Mouse (Mus musculus): ENCODE measurements around the gene Nfasc. TPM values are rescaled to one million over a fixed set of nuclear protein-coding genes. Genes with fewer than 3 reads are reported as not detected.

Nfasc gene
- polyA plus RNA-seq, 1 experiment from 2014 or later, result 0.02 TPM

DNA sequence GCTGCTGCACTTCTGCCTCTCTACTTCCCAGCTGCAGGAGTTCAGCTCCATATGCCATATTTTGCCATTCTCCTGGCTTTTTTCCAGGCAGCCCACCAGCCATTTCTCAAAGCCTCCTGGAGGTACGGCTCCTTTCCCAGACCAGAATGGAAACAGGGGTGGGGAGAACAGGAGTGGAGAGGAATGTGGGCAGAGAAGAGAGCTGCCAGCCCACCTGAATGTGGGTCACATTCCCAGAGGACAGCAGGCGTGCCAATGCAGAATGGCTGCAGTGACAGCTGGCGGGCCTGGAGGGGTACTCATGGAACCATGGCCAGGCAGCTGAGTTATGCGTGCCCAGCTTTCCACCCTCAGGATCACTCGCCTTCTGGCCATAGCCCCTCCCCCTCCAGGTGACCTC, 32.2 kb downstream of the Nfasc start:
- H3K27ac ChIP-seq (ENCODE audit: low read length), result no peak overlapping the region
- H3K4me2 ChIP-seq (ENCODE audit: low read depth, low read length), result no peak overlapping the region
- no peaks in the 10 kb centered on the region for H3K27me3 ChIP-seq (ENCODE audit: control insufficient read depth, insufficient read depth, low read depth, low read length)
- H3K4me3 ChIP-seq (ENCODE audit: low read depth, low read length), result no peak overlapping the region
- no peak overlapping the region for H3K9ac ChIP-seq (ENCODE audit: low read depth, low read length)
- no peaks in the 10 kb centered on the region for H3K9me3 ChIP-seq (replicated peaks; ENCODE audit: control insufficient read depth, low read length)
- H3K36me3 ChIP-seq (ENCODE audit: control insufficient read depth, insufficient read depth), result no peaks in the 10 kb centered on the region
- no peak for ATAC-seq (ENCODE audit: low read depth)
- 45% methylated on average over 5 of the region's 5 CpGs for WGBS (ENCODE audit: insufficient replicate concordance)
- H3K4me1 ChIP-seq (ENCODE audit: control insufficient read depth, low read depth, low read length), result no peaks in the 10 kb centered on the region

GRCm38 (mm10) chr1:132707301-132707700, 34.3 kb downstream of the Nfasc start:
- ATAC-seq (ENCODE audit: low read depth), result no peak
- H3K27me3 ChIP-seq (ENCODE audit: control insufficient read depth, insufficient read depth, low read depth, low read length), result no peaks in the 10 kb centered on the region; the same call in 1 of the 2 replicates
- WGBS (ENCODE audit: insufficient replicate concordance), result 50% methylated on average over 8 of the region's 8 CpGs
- no peaks in the 10 kb centered on the region for H3K36me3 ChIP-seq (ENCODE audit: control insufficient read depth, insufficient read depth)
- H3K9me3 ChIP-seq (replicated peaks; ENCODE audit: control insufficient read depth, low read length), result no peaks in the 10 kb centered on the region
- H3K9ac ChIP-seq (ENCODE audit: low read depth, low read length), result no peak overlapping the region
- no peak overlapping the region for H3K4me2 ChIP-seq (ENCODE audit: low read depth, low read length)
- no peak overlapping the region for H3K4me3 ChIP-seq (ENCODE audit: low read depth, low read length)
- no peaks in the 10 kb centered on the region for H3K4me1 ChIP-seq (ENCODE audit: control insufficient read depth, low read depth, low read length)
- no peak overlapping the region for H3K27ac ChIP-seq (ENCODE audit: low read length)

- Histone ChIP-seq H3K36me3 (ENCODE audit: control insufficient read depth, insufficient read depth) (no peaks in the 10 kb centered on the region), H3K4me3 (ENCODE audit: low read depth, low read length) (no peak overlapping the region), H3K27ac (ENCODE audit: low read length) (no peak overlapping the region), H3K4me2 (ENCODE audit: low read depth, low read length) (no peak overlapping the region), H3K9ac (ENCODE audit: low read depth, low read length) (no peak overlapping the region), H3K4me1 (ENCODE audit: control insufficient read depth, low read depth, low read length) (no peaks in the 10 kb centered on the region), H3K9me3 (replicated peaks; ENCODE audit: control insufficient read depth, low read length) (no peaks in the 10 kb centered on the region), H3K27me3 (ENCODE audit: control insufficient read depth, insufficient read depth, low read depth, low read length) (no peaks in the 10 kb centered on the region; the same call in 1 of the 2 replicates)
- ATAC-seq (ENCODE audit: low read depth), result no peak
- WGBS (ENCODE audit: insufficient replicate concordance), result 24% methylated on average over 5 of the region's 5 CpGs
These were observed 38.1 kb downstream of the Nfasc start for GRCm38 (mm10) chr1:132703467-132703866.

- ATAC-seq (ENCODE audit: low read depth), result no peak
- no peaks in the 10 kb centered on the region for H3K9me3 ChIP-seq (replicated peaks; ENCODE audit: control insufficient read depth, low read length)
- H3K36me3 ChIP-seq (ENCODE audit: control insufficient read depth, insufficient read depth), result no peaks in the 10 kb centered on the region
- H3K4me2 ChIP-seq (ENCODE audit: low read depth, low read length), result no peak overlapping the region
- no peak overlapping the region for H3K27ac ChIP-seq (ENCODE audit: low read length)
- 59% methylated on average over 4 of the region's 4 CpGs for WGBS (ENCODE audit: insufficient replicate concordance)
- H3K27me3 ChIP-seq (ENCODE audit: control insufficient read depth, insufficient read depth, low read depth, low read length), result no peaks in the 10 kb centered on the region
- H3K4me1 ChIP-seq (ENCODE audit: control insufficient read depth, low read depth, low read length), result no peaks in the 10 kb centered on the region
- no peak overlapping the region for H3K4me3 ChIP-seq (ENCODE audit: low read depth, low read length)
- no peak overlapping the region for H3K9ac ChIP-seq (ENCODE audit: low read depth, low read length)
These were observed 44.7 kb downstream of the Nfasc start for GRCm38 (mm10) chr1:132696926-132697325.

DNA sequence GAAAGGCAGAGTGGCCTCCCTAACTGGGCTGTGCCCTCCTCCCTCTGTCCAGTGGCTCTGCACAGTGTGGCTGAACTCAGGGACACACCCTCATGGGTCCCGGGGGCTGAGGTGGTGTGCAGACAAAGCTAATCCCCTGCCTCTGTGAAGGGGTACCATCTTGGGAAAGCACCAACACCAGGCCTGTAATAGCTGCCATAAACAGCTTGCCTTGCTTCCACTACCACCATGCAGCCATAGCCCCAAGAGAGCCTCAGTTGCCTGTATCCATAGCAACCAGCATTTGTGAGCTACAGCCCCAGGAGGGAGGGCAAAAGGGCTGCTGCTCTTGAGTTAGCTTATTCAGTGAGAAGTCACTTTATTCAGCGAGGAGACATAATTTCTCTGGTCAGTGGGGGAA, 45.4 kb downstream of the Nfasc start:
- no peaks in the 10 kb centered on the region for H3K4me1 ChIP-seq (ENCODE audit: control insufficient read depth, low read depth, low read length)
- H3K27me3 ChIP-seq (ENCODE audit: control insufficient read depth, insufficient read depth, low read depth, low read length), result no peaks in the 10 kb centered on the region
- H3K4me2 ChIP-seq (ENCODE audit: low read depth, low read length), result no peak overlapping the region
- no peaks in the 10 kb centered on the region for H3K9me3 ChIP-seq (replicated peaks; ENCODE audit: control insufficient read depth, low read length)
- H3K9ac ChIP-seq (ENCODE audit: low read depth, low read length), result no peak overlapping the region
- no peaks in the 10 kb centered on the region for H3K36me3 ChIP-seq (ENCODE audit: control insufficient read depth, insufficient read depth)
- H3K4me3 ChIP-seq (ENCODE audit: low read depth, low read length), result no peak overlapping the region
- no peak overlapping the region for H3K27ac ChIP-seq (ENCODE audit: low read length)
- 25% methylated on average over 2 of the region's 2 CpGs for WGBS (ENCODE audit: insufficient replicate concordance)
- ATAC-seq (ENCODE audit: low read depth), result no peak

DNA sequence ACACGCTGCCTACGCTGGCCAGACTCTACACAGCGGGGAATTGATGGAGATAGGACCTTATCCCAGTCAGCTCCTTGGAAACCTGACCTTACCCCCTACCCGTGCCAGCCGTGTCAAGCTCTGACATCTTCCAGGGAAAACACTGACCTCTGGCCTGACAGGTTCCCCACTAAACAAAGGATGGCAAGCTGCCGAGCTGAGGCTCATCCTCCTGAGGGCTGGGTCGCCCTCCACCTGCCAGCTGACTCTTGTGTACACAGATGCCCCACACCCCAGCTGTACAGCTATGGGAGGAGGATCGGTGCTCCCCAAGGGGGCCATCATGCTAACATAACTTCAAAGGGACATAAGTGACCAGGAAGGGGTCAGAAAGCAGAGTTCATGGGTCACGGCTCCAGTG, 47.6 kb downstream of the Nfasc start:
- Histone ChIP-seq H3K4me3 (ENCODE audit: low read depth, low read length) (no peak overlapping the region), H3K36me3 (ENCODE audit: control insufficient read depth, insufficient read depth) (no peaks in the 10 kb centered on the region), H3K9ac (ENCODE audit: low read depth, low read length) (no peak overlapping the region), H3K4me2 (ENCODE audit: low read depth, low read length) (no peak overlapping the region), H3K27me3 (ENCODE audit: control insufficient read depth, insufficient read depth, low read depth, low read length) (no peaks in the 10 kb centered on the region), H3K27ac (ENCODE audit: low read length) (no peak overlapping the region), H3K4me1 (ENCODE audit: control insufficient read depth, low read depth, low read length) (no peaks in the 10 kb centered on the region), H3K9me3 (replicated peaks; ENCODE audit: control insufficient read depth, low read length) (no peaks in the 10 kb centered on the region)
- WGBS (ENCODE audit: insufficient replicate concordance), result 49% methylated on average over 9 of the region's 9 CpGs
- no peak for ATAC-seq (ENCODE audit: low read depth)

- no peaks in the 10 kb centered on the region for H3K9me3 ChIP-seq (replicated peaks; ENCODE audit: control insufficient read depth, low read length)
- no peak for ATAC-seq (ENCODE audit: low read depth)
- 45% methylated on average over 3 of the region's 3 CpGs for WGBS (ENCODE audit: insufficient replicate concordance)
- no peak overlapping the region for H3K4me2 ChIP-seq (ENCODE audit: low read depth, low read length)
- no peaks in the 10 kb centered on the region for H3K4me1 ChIP-seq (ENCODE audit: control insufficient read depth, low read depth, low read length)
- H3K36me3 ChIP-seq (ENCODE audit: control insufficient read depth, insufficient read depth), result no peaks in the 10 kb centered on the region
- H3K4me3 ChIP-seq (ENCODE audit: low read depth, low read length), result no peak overlapping the region
- no peaks in the 10 kb centered on the region for H3K27me3 ChIP-seq (ENCODE audit: control insufficient read depth, insufficient read depth, low read depth, low read length)
- H3K9ac ChIP-seq (ENCODE audit: low read depth, low read length), result no peak overlapping the region
- no peak overlapping the region for H3K27ac ChIP-seq (ENCODE audit: low read length)
These were observed 52.4 kb downstream of the Nfasc start for GRCm38 (mm10) chr1:132689181-132689580.

DNA sequence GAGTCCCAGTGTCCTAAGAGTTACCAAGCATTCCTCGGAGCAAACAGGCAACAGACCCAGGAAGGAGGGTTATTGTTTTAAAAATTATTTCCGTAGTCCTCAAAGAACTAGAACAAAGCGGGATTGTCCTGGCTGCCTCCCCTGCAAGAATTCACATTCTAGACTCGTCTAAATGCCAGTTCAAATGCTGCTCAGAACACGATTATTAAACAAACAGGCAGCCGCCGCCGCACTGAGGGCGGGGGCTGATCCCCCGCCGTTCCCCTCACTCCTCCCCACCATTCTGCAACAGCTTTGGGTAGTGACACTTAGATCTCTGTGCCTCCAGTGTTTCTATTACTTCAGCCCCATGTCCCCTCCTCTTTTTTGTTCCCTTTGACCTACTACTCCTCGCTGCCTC, 62.7 kb downstream of the Nfasc start:
- H3K36me3 ChIP-seq (ENCODE audit: control insufficient read depth, insufficient read depth), result no peaks in the 10 kb centered on the region
- no peak overlapping the region for H3K27ac ChIP-seq (ENCODE audit: low read length)
- H3K4me1 ChIP-seq (ENCODE audit: control insufficient read depth, low read depth, low read length), result no peaks in the 10 kb centered on the region
- no peak overlapping the region for H3K4me3 ChIP-seq (ENCODE audit: low read depth, low read length)
- 61% methylated on average over 12 of the region's 12 CpGs for WGBS (ENCODE audit: insufficient replicate concordance)
- ATAC-seq (ENCODE audit: low read depth), result no peak
- no peak overlapping the region for H3K9ac ChIP-seq (ENCODE audit: low read depth, low read length)
- H3K27me3 ChIP-seq (ENCODE audit: control insufficient read depth, insufficient read depth, low read depth, low read length), result no peaks in the 10 kb centered on the region
- no peak overlapping the region for H3K4me2 ChIP-seq (ENCODE audit: low read depth, low read length)
- H3K9me3 ChIP-seq (replicated peaks; ENCODE audit: control insufficient read depth, low read length), result no peaks in the 10 kb centered on the region

- no peak overlapping the region for H3K27ac ChIP-seq (ENCODE audit: low read length)
- no peaks in the 10 kb centered on the region for H3K9me3 ChIP-seq (replicated peaks; ENCODE audit: control insufficient read depth, low read length)
- H3K27me3 ChIP-seq (ENCODE audit: control insufficient read depth, insufficient read depth, low read depth, low read length), result no peaks in the 10 kb centered on the region
- no peak overlapping the region for H3K4me2 ChIP-seq (ENCODE audit: low read depth, low read length)
- no peak for ATAC-seq (ENCODE audit: low read depth)
- H3K9ac ChIP-seq (ENCODE audit: low read depth, low read length), result no peak overlapping the region
- H3K4me1 ChIP-seq (ENCODE audit: control insufficient read depth, low read depth, low read length), result no peaks in the 10 kb centered on the region
- no peak overlapping the region for H3K4me3 ChIP-seq (ENCODE audit: low read depth, low read length)
- WGBS (ENCODE audit: insufficient replicate concordance), result 37% methylated on average over 5 of the region's 5 CpGs
- no peaks in the 10 kb centered on the region for H3K36me3 ChIP-seq (ENCODE audit: control insufficient read depth, insufficient read depth)
These were observed 63.5 kb downstream of the Nfasc start for GRCm38 (mm10) chr1:132678076-132678475.

DNA sequence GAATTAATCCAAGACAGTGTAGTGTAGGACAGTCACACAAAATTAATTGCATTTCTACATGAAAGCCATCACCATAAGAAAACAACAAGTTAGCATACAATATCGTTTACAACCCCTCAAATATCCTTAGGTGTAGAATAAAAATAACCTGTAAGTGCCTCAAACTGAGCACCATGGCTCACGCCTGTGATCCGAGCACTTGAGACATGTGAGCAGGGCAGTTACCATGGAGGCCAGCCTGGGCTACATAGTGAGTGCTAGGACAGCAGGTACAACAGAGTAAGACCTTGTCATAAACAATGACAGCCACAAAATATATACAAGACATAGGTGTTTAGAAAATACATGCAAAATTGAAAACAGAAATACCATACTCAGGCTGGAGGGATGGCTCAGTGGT, 68.9 kb downstream of the Nfasc start:
- ATAC-seq (ENCODE audit: low read depth), result no peak
- H3K4me3 ChIP-seq (ENCODE audit: low read depth, low read length), result no peak overlapping the region
- H3K27ac ChIP-seq (ENCODE audit: low read length), result no peak overlapping the region
- WGBS (ENCODE audit: insufficient replicate concordance), result 58% methylated on average over 3 of the region's 3 CpGs
- no peak overlapping the region for H3K4me2 ChIP-seq (ENCODE audit: low read depth, low read length)
- H3K4me1 ChIP-seq (ENCODE audit: control insufficient read depth, low read depth, low read length), result no peaks in the 10 kb centered on the region
- H3K36me3 ChIP-seq (ENCODE audit: control insufficient read depth, insufficient read depth), result no peaks in the 10 kb centered on the region
- H3K27me3 ChIP-seq (ENCODE audit: control insufficient read depth, insufficient read depth, low read depth, low read length), result no peaks in the 10 kb centered on the region
- no peaks in the 10 kb centered on the region for H3K9me3 ChIP-seq (replicated peaks; ENCODE audit: control insufficient read depth, low read length)
- no peak overlapping the region for H3K9ac ChIP-seq (ENCODE audit: low read depth, low read length)

Data from liver, embryonic 16.5 days (tissue).